30 mouse cellular contexts compared by ENCODE assay signal in genomic region chr5:97409234-97409704, GRCm38 (mm10). TPM values are rescaled to one million over a fixed set of nuclear protein-coding genes. Genes with fewer than 3 reads are reported as not detected.
DNase-seq lines count a peak whose midpoint lies in the region; ATAC-seq and TF ChIP-seq lines count a peak whose summit lies in the region.
"Had no signal": no experiment of that assay in that cellular context is flagged by ENCODE, and none has a peak within 500 bp of the region (broad histone marks: within the 10 kb centered on the region; RNA-seq: fewer than 3 reads in every experiment).

No protein-coding gene starts in this region.

- H3K4me2 ChIP-seq in forebrain, embryonic 12.5 days = no peak overlapping the region
- H3K4me2 ChIP-seq in forebrain, embryonic 16.5 days (ENCODE audit: low read length) = no peak overlapping the region
- no peak overlapping the region for H3K4me2 ChIP-seq in midbrain, embryonic 12.5 days (replicated peaks)
- no peak overlapping the region for H3K4me2 ChIP-seq in neural tube, embryonic 13.5 days
- H3K4me2 ChIP-seq: heart, embryonic 13.5 days; intestine, embryonic 15.5 days; limb, embryonic 12.5 days; liver, embryonic 12.5 days; lung, embryonic 14.5 days had no signal

- no peak for TF ChIP-seq CTCF in left cerebral cortex, adult 2 months (IDR thresholded peaks at IDR 0.05)

- DNase-seq in forebrain, embryonic 10.5 days (ENCODE audit: extremely low spot score, low spot score) = no peak
- no peak for DNase-seq in heart, adult 8-10 months (ENCODE audit: low spot score)
- DNase-seq in left cerebral cortex, adult 2 months (ENCODE audit: extremely low spot score in 1 of 2, low spot score in 2 of 2) = no peak
- DNase-seq in yolk sac, embryonic 10.5 days (ENCODE audit: low spot score) = no peak
- DNase-seq: adrenal gland, postnatal 14 days; cerebellum, adult 11 months; cerebellum, postnatal 36 days; gastrocnemius, postnatal 10 days; heart, adult 11 months; heart, postnatal 36 days; kidney, postnatal 36 days; layer of hippocampus, adult 9-11 months; lung, embryonic 14.5 days; lung, postnatal 36 days; retina, postnatal 1 day; right cerebral cortex, postnatal 4 days had no signal

- no peaks in the 10 kb centered on the region for H3K36me3 ChIP-seq in forebrain, embryonic 12.5 days (replicated peaks)
- no peaks in the 10 kb centered on the region for H3K36me3 ChIP-seq in forebrain, embryonic 10.5 days (replicated peaks)
- no peaks in the 10 kb centered on the region for H3K36me3 ChIP-seq in forebrain, embryonic 16.5 days (ENCODE audit: control insufficient read depth, insufficient read depth)
- H3K36me3 ChIP-seq in midbrain, embryonic 12.5 days = no peaks in the 10 kb centered on the region
- no peaks in the 10 kb centered on the region for H3K36me3 ChIP-seq in neural tube, embryonic 13.5 days
- H3K36me3 ChIP-seq: G1E; heart, embryonic 13.5 days; intestine, embryonic 15.5 days; limb, embryonic 12.5 days; liver, embryonic 12.5 days had no signal

- peaks cover 6% of the 10 kb centered on the region for H3K4me1 ChIP-seq in forebrain, embryonic 12.5 days
- H3K4me1 ChIP-seq in forebrain, embryonic 10.5 days = no peaks in the 10 kb centered on the region
- peaks cover 19% of the 10 kb centered on the region for H3K4me1 ChIP-seq in forebrain, embryonic 16.5 days (replicated peaks; ENCODE audit: control insufficient read depth, insufficient read depth, low read length)
- 0 out of 2 replicates have a peak, but pooled peaks cover 3% of the 10 kb centered on the region for H3K4me1 ChIP-seq in midbrain, embryonic 12.5 days
- H3K4me1 ChIP-seq in neural tube, embryonic 13.5 days (replicated peaks) = peaks cover 18% of the 10 kb centered on the region
- H3K4me1 ChIP-seq: heart, embryonic 13.5 days; intestine, embryonic 15.5 days; limb, embryonic 12.5 days; liver, embryonic 12.5 days had no signal

- H3K27ac ChIP-seq in forebrain, embryonic 12.5 days = peak overlapping the region; percentile 59; the same call in 1 of the 2 replicates
- H3K27ac ChIP-seq in forebrain, embryonic 10.5 days = no peak overlapping the region
- no peak overlapping the region for H3K27ac ChIP-seq in forebrain, embryonic 16.5 days (ENCODE audit: low read length)
- peak overlapping the region; percentile 60; the same call in 1 of the 2 replicates for H3K27ac ChIP-seq in midbrain, embryonic 12.5 days (replicated peaks)
- H3K27ac ChIP-seq in neural tube, embryonic 13.5 days (replicated peaks) = peak overlapping the region; percentile 83
- no peak overlapping the region for H3K27ac ChIP-seq in left cerebral cortex, adult 2 months
- H3K27ac ChIP-seq: heart, embryonic 13.5 days; intestine, embryonic 15.5 days; limb, embryonic 12.5 days; liver, embryonic 12.5 days; stomach, postnatal 0 days had no signal

- no peak overlapping the region for H3K4me3 ChIP-seq in forebrain, embryonic 12.5 days (replicated peaks)
- no peak overlapping the region for H3K4me3 ChIP-seq in forebrain, embryonic 10.5 days
- H3K4me3 ChIP-seq in forebrain, embryonic 16.5 days (replicated peaks; ENCODE audit: low read length) = no peak overlapping the region
- H3K4me3 ChIP-seq in midbrain, embryonic 12.5 days = no peak overlapping the region
- no peak overlapping the region for H3K4me3 ChIP-seq in neural tube, embryonic 13.5 days
- no peak overlapping the region for H3K4me3 ChIP-seq in left cerebral cortex, adult 2 months
- H3K4me3 ChIP-seq: heart, embryonic 13.5 days; intestine, embryonic 15.5 days; limb, embryonic 12.5 days; liver, embryonic 12.5 days had no signal

- ATAC-seq in forebrain, embryonic 12.5 days (ENCODE audit: low FRiP score) = peak; percentile 65; the same call in 1 of the 2 replicates
- 0 out of 2 replicates have a peak, but pooled peaks have one; percentile 34 for ATAC-seq in forebrain, embryonic 16.5 days
- ATAC-seq in midbrain, embryonic 12.5 days (ENCODE audit: low FRiP score, low read depth) = peak; percentile 68
- ATAC-seq in neural tube, embryonic 13.5 days (ENCODE audit: low read depth) = peak; percentile 88
- ATAC-seq: intestine, embryonic 15.5 days; liver, embryonic 12.5 days had no signal

- no peak overlapping the region for H3K9ac ChIP-seq in forebrain, embryonic 12.5 days
- no peak overlapping the region for H3K9ac ChIP-seq in forebrain, embryonic 16.5 days (replicated peaks; ENCODE audit: low read depth, low read length)
- H3K9ac ChIP-seq in midbrain, embryonic 12.5 days (replicated peaks) = no peak overlapping the region
- no peak overlapping the region for H3K9ac ChIP-seq in neural tube, embryonic 13.5 days
- H3K9ac ChIP-seq: heart, embryonic 13.5 days; intestine, embryonic 15.5 days; limb, embryonic 12.5 days; liver, embryonic 12.5 days; lung, embryonic 14.5 days had no signal

- 47% methylated on average over 4 of the region's 4 CpGs for WGBS in forebrain, embryonic 12.5 days
- 71% methylated on average over 4 of the region's 4 CpGs for WGBS in forebrain, embryonic 10.5 days
- WGBS in forebrain, embryonic 16.5 days = 29% methylated on average over 4 of the region's 4 CpGs
- WGBS in midbrain, embryonic 12.5 days = 54% methylated on average over 4 of the region's 4 CpGs
- 18% methylated on average over 4 of the region's 4 CpGs for WGBS in neural tube, embryonic 13.5 days

- no peaks in the 10 kb centered on the region for H3K9me3 ChIP-seq in forebrain, embryonic 12.5 days
- no peaks in the 10 kb centered on the region for H3K9me3 ChIP-seq in forebrain, embryonic 10.5 days
- H3K9me3 ChIP-seq in forebrain, embryonic 16.5 days (ENCODE audit: control insufficient read depth, low read length) = no peaks in the 10 kb centered on the region
- H3K9me3 ChIP-seq in midbrain, embryonic 12.5 days = no peaks in the 10 kb centered on the region
- H3K9me3 ChIP-seq in neural tube, embryonic 13.5 days = peaks cover 3% of the 10 kb centered on the region; the same call in 1 of the 2 replicates
- H3K9me3 ChIP-seq: G1E; intestine, embryonic 15.5 days; limb, embryonic 12.5 days; liver, embryonic 12.5 days had no signal

- H3K27me3 ChIP-seq in forebrain, embryonic 12.5 days = no peaks in the 10 kb centered on the region
- H3K27me3 ChIP-seq in forebrain, embryonic 10.5 days (ENCODE audit: poor library complexity, severe bottlenecking) = no peaks in the 10 kb centered on the region
- H3K27me3 ChIP-seq in forebrain, embryonic 16.5 days (replicated peaks; ENCODE audit: control insufficient read depth, insufficient read depth, low read length) = no peaks in the 10 kb centered on the region
- H3K27me3 ChIP-seq in midbrain, embryonic 12.5 days = no peaks in the 10 kb centered on the region
- no peaks in the 10 kb centered on the region for H3K27me3 ChIP-seq in neural tube, embryonic 13.5 days
- H3K27me3 ChIP-seq: heart, embryonic 13.5 days; intestine, embryonic 15.5 days; limb, embryonic 12.5 days; liver, embryonic 12.5 days had no signal

- intact Hi-C loops in left cerebral cortex, adult 2 months (cut with DNase I) = no loop called here

RNA-seq across cellular contexts. Expression of gene Naa11, which starts 17.1 kb away (rescaled TPM):
- polyA plus RNA-seq in forebrain, embryonic 12.5 days (2016; fragmentation: Nextera tagmentation; extraction: Ambion mirVana) = 0.05 TPM in 1 of 2 replicates, not detected in the other
- polyA plus RNA-seq in forebrain, embryonic 10.5 days (2016; fragmentation: Nextera tagmentation; extraction: Ambion mirVana) = not detected in 2 replicates
- 0.06 and 0.08 TPM in 2 replicates for polyA plus RNA-seq in forebrain, embryonic 16.5 days (2015; fragmentation: Nextera tagmentation; extraction: Ambion mirVana)
- polyA plus RNA-seq in midbrain, embryonic 12.5 days (2016; fragmentation: Nextera tagmentation; extraction: Ambion mirVana) = not detected in 2 replicates
- polyA plus RNA-seq in neural tube, embryonic 13.5 days (2015; fragmentation: Nextera tagmentation; extraction: Ambion mirVana) = not detected in 2 replicates
- not detected for total RNA-seq in heart, adult 8-10 months (2022)
- under 1 TPM in 1 of 2 experiments, not detected in 1; 0.16 TPM for total RNA-seq in left cerebral cortex, adult 2 months (2021)
- total RNA-seq: adrenal gland, postnatal 14 days; gastrocnemius, postnatal 10 days; heart, postnatal 36 days had no signal
- polyA plus RNA-seq: G1E; heart, embryonic 13.5 days; kidney, embryonic 14.5 days; limb, embryonic 12.5 days; liver, embryonic 12.5 days; stomach, postnatal 0 days; thymus, postnatal 0 days; urinary bladder, adult 2 months had no signal

RNA-seq across cellular contexts. Expression of gene Gk2, which starts 47.6 kb away (rescaled TPM):
- polyA plus RNA-seq in forebrain, embryonic 12.5 days (2016; fragmentation: Nextera tagmentation; extraction: Ambion mirVana) = not detected in 2 replicates
- polyA plus RNA-seq in forebrain, embryonic 10.5 days (2016; fragmentation: Nextera tagmentation; extraction: Ambion mirVana) = not detected in 2 replicates
- 0.12 TPM in 1 of 2 replicates, not detected in the other for polyA plus RNA-seq in forebrain, embryonic 16.5 days (2015; fragmentation: Nextera tagmentation; extraction: Ambion mirVana)
- not detected in 2 replicates for polyA plus RNA-seq in midbrain, embryonic 12.5 days (2016; fragmentation: Nextera tagmentation; extraction: Ambion mirVana)
- not detected in 2 replicates for polyA plus RNA-seq in neural tube, embryonic 13.5 days (2015; fragmentation: Nextera tagmentation; extraction: Ambion mirVana)
- not detected for total RNA-seq in heart, adult 8-10 months (2022)
- not detected for total RNA-seq in left cerebral cortex, adult 2 months (2021)
- total RNA-seq: adrenal gland, postnatal 14 days; gastrocnemius, postnatal 10 days; heart, postnatal 36 days; left cerebral cortex, adult 8-10 months had no signal
- polyA plus RNA-seq: G1E; heart, embryonic 13.5 days; intestine, embryonic 15.5 days; kidney, embryonic 14.5 days; limb, embryonic 12.5 days; liver, embryonic 12.5 days; lung, embryonic 14.5 days; stomach, postnatal 0 days; thymus, postnatal 0 days; urinary bladder, adult 2 months had no signal

Comparison
In these comparisons a context has a peak if more than half of its experiments do, and no peak if none do; other contexts are left out.
1. H3K27ac ChIP-seq: peak in forebrain, embryonic 12.5 days (single experiment), midbrain, embryonic 12.5 days (single experiment) and neural tube, embryonic 13.5 days (single experiment); none in forebrain, embryonic 10.5 days (single experiment), forebrain, embryonic 16.5 days (single experiment) and left cerebral cortex, adult 2 months (single experiment).
2. ATAC-seq: peak in every context shown above with its lines; median percentile 88 in neural tube, embryonic 13.5 days; 68 in midbrain, embryonic 12.5 days; 65 in forebrain, embryonic 12.5 days; 34 in forebrain, embryonic 16.5 days.